Mouse (Mus musculus) thymus, postnatal 4 days (tissue): Measurements from ENCODE around the gene Shoc2.
"Not testable (repeated sequence)": the region's sequence is repeated elsewhere in the genome, so short reads cannot be mapped to it uniquely, and the experiment has no call there.

Experiments used
- DNase-seq: peaks from one replicate; pipeline ENCODE4 v3.0.0; 2021

The Shoc2 gene

DNA sequence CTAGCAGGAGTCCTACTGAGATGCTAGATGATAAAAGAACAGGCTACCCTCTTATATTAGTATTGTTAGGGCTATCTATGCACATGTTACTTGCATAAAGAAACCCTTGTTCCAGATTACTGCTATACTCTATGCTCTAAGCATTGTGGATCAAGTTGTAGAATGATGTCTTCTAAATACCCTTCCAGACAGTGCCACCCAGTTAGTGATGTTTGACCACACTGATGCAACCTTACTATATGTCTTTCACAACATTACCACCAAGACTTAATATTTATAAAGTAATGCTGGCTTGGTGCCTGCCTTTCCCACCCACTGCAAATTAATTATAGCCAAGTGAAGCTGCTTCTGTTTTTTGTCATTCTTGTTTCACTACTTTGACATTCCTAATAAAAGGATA, 11.1 kb upstream of the Shoc2 start:
- DNase-seq, result no peak

DNA sequence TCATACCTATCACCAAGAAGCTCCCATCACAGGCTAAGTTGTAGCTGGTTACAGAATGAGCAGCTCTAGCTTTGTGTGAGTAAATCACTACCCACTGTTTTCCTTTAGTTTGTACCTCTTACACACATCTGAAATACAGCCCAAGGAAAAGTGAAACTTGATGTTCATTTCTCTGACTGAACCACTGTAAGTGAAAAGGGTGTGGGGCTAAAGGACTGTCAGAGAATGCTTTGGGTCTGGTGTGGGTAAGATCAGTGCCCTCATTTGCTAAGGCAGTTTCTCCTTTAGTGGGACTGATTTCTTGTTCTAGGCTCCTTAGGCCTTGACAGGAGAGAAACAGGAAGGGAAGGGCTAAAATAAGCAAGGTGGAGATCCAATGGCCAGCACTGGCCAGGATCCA, 10.1 kb upstream of the Shoc2 start:
- no peak for DNase-seq

DNA sequence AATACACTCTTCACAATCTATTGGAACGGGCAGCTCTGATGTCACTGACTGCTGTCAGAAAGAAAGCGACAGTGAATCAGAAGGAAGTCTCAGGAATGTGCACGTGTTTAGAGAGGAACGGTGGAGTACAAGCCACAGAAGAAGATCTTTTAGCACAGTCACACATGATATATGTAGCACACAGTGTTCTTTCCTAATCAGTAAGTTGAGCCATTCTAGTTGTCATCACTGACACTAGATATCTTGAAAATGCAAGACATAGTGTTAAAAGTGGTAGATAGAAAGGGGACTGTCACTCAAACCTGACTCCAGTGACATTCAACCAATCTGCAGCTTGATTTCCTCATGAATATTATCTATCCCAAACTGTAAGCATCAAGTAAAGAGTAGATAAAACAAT, 4.6 kb upstream of the Shoc2 start:
- DNase-seq, result no peak

DNA sequence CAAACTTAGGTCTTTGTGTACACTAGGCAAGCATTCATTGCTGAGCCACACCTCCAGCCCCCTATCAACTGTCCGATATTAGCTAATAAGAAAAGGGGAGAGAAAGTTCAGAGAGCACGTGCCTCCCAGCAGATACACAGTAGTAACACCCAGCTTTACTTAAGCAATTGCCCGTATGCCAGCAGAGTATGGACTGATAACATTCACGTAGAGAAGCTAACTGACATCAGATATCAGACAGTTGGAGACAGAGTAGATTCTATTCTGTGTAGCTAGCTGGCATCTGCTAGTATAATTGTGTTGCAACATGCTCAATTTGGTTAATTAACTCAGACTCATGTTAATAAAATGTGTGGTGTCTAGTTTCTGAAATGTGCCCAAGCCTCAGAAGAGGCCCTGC, 3.0 kb upstream of the Shoc2 start:
- no peak for DNase-seq

DNA sequence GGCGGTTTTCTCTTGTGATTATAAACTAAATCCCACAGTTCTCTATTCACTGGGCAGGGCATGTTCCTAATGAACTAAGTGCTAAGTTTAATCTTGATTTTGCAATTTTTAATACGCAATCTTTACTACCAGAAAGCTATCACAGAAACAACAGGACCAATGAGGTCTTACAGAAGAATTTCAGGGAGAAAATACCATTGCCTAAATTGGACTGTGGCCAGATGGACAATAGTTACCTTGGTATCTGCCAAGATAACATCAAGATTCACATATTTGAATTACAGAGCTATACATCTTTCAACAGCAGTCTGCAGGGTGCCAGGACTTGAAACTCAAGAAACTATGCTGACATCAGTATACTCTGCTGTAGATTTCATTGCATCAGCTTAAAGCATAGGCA, 1.8 kb upstream of the Shoc2 start:
- no peak for DNase-seq

DNA sequence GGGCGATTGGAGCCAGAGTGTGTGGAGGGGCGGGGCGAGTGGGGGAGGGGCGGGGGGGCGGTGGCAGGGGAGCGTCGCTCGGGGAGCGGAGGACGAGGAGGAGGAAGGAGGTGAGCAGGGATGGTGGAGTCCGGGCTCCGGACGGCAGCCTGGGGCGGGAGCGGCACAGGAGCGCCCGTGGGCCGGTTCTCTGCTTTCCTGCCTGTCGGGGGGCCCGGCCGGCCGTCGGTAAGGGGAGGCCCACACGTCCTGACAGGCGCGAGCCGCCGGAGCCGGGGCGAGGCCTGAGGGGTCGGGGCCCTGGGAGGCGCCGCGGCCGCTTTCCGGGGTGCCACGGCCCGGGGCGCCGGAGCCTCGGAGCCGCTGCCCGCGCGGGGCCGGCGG, 672 bp downstream of the Shoc2 start:
- DNase-seq, result no peak

DNA sequence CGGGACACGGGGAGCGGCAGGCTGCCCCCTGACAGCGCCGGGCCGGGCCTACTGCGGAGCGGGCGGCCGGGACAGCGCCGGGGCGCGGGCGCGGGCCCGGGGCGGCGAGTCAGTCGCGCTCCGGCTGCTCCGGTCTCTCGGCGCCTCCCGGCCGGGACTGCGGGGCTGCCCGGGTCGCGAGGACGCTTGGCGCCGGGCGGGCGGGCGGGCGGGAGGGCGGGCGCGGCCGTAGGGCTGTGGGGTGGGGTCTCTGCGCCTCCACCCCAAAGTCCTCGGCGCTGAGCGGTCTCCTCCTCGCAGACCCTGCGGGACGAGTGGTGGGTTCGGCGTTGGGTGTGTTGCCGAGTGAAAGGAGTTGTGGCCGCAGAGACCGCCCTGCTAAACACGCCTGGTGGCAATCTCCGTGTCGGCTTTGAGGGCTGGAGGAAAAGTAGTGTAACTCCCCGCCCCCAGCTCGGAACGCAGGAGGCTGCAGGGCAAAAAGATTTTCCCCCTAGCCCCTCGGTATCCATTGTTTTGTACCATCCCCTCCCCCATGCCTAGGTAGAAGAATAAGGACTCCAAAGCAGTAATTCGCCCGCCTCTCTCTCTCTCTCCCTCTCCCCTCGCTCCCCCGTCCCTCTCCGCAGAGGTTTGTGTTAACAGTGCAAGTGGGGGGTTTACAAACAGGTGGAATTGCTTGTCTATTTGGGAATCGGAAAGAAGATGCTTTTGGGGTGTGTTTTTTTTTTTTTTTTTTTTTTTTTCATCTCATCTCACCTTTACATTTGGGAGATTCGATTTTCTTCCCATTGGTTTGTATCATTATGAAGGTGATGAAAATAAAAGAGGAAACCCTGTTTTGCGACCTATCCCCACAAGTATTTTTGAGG, 1.3 kb downstream of the Shoc2 start:
- DNase-seq, result peak; percentile 68

DNA sequence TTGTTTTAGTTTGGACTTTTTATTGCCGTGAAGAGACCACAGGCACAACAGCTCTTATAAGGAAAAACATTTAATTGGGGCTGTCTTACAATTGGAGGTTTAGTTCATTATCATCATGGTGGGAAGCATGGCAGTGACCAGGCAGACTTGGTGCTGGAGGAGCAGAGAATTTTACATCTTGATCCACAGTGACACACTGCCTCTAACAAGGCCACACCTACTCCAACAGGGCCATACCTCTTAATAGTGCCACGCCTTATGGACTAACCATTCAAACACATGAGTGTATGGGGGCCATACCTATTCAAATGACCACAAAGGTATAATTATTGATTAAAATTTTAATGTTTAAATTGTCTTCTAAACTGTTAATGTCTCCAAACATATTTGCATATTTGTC, 13.4 kb downstream of the Shoc2 start:
- no peak for DNase-seq

DNA sequence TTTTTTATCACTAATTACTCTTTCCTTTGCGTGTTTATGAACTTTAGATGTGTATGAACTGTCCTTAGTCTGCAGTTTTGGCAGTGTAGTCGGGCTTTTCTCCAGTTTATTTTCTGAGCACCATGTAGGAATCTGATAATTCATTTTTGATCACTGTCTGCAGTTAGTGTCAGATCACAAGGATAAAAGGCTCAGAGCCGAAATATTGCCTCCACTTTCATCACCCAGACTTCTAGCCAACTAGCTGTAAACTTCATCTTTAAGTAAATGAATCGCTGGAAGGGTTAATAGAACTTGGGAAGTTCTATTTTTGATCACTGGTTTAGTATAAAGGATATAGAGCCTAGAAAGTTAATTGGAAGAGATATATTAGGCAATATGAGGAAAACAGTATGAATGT, 18.4 kb downstream of the Shoc2 start:
- DNase-seq, result no peak

DNA sequence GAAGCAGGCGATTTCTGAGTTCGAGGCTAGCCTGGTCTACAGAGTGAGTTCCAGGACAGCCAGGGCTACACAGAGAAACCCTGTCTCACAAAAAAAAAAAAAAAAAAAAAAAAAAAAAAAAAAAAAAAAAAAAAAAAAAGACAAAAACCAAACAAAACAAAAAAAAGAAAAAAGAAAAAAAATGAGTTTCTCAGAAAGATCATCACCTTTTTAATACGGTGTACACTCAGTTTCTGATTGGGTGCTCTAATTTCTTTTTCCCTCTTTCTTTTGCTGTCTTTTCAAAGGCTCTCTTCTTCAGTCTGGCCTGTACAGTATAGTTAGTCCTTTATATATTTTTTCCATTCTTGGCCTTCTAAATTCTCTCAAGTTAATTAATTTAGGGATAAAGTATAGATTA, 20.2 kb downstream of the Shoc2 start:
- DNase-seq, result not testable (repeated sequence)

DNA sequence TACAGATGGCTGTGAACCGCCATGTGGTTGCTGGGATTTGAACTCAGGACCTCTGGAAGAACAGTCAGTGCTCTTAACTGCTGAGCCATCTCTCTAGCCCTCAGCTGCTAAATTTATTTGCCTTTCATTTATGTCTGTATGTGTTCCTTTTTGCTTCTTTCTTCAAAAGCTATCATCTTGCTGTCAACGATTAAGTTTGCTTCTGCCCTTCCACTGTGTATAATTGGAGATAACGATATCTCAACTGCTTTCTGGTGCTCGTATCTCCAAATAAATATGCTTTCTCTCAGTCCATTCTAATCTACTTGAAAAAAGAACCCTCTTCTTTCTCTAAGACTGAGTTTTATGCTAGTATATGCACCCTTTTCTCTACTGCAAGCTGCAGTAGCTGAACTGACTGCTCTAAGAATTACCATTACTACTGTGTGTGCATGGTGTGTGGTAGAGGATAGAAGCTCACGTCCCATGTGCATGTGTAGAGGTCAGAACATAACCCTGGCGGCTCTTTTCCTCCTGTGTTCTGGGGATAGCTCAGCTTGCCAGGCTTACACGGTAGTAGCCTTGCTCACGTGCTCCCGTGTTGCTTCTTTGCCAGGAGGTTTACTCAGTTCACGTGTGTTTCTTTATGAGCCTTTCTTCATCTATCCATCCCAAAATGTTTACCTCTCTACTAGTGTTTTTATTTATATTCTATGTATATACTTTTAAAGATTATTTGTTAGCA, 21.0 kb downstream of the Shoc2 start:
- no peak for DNase-seq

DNA sequence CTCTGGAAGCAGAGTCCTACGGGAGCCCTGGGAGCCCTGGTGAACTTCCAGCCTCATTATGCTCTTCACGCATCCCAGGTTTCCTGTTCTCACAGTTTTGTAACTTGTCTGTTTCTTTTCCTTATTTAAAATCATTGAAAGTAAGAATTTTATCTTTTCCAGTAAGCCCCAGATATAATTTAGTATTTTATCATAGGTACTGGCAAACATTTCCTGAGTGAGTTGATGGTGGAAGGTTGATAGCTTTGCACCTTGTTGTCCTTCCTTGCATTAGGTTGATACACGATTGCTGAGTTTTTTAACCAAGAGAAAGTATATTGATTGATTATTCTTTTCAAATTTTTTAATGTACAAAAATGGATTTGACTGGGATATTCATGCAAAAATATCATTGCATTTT, 25.1 kb downstream of the Shoc2 start:
- DNase-seq, result no peak

DNA sequence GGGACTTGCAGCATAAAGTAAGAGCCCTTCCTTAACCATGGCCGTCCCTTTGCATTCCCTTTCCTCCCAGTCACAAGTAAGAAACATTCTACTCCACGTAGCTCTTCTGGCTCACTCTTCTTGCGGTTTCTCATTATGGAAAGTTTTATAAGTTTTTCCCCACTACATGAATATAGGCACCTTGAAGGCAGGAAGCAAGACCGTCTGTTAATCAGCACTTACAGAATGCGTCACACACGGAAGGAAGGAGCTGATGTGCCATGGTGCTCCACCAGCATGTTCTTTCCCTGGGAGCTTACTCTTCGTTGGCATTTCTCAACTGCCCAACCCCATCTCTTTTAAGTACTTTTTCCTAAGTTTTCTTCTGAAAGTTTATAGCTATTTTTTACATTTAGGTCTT, 27.8 kb downstream of the Shoc2 start:
- no peak for DNase-seq

DNA sequence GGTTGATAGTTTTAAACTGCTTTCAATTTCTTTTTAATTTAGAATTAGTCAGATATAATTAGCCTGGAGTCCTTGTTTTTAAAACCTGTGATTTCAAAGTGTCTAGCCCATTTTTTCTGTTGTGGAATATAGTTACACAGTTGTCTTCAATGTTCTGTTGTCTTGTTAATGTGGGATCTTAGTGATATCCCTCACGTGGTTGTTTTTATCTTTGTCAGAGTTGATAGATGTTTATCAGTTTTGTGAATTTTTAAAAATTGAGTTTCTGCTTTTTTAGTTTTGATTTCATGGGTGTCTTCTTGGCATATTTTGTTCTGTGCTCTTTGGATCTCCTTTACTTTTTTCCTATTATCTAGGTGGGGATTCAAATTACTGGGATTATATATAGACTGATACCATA, 29.6 kb downstream of the Shoc2 start:
- DNase-seq, result no peak

DNA sequence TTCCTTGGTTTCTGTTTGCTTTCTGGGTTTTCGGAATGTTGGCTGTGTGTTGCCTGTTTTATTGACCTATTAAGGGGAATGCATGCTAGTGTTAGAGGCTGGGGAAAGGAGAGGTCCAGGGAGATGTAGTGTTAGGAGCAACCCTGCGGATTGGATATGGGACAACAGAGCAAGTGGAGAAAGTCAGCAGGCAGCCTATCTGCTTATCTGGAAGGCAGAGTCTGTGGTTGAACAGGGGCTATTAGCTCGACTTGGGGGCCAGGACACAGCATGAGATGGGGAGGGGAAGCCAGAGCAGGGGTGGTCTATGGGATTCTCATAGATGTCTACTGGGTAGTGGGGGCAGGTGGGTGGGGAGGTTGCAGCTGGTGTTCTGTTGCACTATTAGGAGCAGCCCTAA, 37.9 kb downstream of the Shoc2 start:
- DNase-seq, result no peak

DNA sequence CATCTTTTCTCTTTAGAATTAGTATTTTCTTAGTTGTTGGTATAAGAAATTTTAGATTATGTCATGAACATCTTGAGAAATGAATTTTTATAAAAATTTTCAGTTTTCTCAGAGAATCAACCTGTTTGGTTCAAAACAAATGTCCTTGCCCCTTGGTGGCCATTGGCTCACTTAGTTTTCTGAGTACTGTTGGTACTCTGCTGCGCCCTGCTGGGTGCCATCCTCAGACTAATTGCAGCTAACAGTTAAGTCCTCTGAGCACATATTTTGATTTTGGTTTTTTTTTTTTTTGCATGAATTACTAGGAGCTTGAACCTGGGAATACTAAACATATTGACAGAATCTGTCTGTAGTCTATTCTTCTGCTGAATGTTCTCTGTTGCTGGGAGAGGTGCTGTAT, 39.2 kb downstream of the Shoc2 start:
- DNase-seq, result peak; percentile 36

DNA sequence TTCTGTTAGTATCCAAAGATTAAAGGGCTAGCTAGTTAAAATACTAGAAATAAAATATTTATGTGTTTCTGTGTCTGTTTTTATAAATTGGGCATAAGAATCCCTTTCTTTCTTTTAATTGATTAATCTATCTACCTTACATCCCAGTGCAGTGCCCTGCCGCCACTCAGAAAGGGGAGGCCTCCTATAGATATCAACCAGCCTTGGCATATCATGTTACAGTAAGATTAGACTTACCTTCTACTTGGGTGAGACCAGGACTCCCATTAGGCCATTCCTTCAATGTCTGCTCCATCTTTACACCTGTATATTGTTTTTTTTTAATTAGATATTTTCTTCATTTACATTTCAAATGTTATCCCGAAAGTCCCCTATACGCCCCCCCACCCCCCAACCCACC, 40.5 kb downstream of the Shoc2 start:
- DNase-seq, result no peak

DNA sequence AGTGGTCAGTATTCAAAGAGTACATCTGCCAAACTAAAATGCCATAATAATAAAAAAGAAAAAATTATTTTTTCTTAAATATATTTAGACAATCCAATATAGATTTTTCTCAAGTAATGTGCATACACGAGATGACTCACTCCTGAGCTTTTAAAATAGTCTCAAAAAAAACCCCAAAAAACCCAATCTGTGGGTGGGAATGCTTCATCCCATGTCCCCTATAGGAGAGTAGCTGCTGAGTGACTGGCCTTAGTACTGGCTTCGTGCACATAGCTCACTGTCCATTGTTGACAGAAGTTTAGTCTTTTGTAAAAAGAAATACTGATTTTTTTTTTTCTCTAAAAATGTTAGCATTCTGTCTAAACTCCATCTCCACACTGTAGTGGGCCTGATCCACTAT, 46.4 kb downstream of the Shoc2 start:
- DNase-seq, result no peak

DNA sequence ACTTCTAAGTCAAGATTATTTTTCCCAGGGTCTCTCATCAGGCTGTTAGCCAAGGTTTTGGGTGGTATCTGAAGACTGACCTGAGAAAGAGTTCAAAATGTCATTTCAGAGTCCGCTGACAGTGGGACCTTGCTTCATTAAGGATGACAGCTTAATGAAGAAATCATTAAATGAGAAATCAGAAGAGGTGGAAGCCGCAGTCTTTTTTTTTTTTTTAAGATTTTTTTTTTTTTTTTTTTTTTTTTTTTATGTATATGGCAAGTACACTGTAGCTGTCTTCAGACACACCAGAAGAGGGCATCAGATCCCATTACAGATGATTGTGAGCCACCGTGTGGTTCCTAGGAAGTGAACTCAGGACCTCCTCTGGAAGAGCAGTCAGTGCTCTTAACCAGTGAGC, 49.8 kb downstream of the Shoc2 start:
- no peak for DNase-seq

DNA sequence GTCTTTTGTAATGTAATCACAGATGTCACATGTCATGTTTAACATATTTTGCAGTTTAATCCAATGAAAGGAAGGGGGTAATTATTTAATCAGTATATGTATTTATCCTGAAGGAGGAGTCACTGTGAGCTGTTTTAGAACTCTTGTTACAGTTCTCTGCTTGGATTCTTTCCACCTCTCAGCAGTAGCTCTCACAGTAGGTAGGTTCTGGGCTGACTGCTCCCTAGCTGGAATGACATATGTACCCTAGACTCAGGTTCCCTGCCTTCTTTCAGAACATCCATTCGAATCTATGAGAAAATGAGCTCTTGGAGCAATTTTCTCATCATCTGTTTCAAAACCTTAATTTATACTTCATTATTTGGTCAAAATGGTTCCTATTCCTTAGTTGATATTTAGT, 50.2 kb downstream of the Shoc2 start:
- DNase-seq, result no peak

DNA sequence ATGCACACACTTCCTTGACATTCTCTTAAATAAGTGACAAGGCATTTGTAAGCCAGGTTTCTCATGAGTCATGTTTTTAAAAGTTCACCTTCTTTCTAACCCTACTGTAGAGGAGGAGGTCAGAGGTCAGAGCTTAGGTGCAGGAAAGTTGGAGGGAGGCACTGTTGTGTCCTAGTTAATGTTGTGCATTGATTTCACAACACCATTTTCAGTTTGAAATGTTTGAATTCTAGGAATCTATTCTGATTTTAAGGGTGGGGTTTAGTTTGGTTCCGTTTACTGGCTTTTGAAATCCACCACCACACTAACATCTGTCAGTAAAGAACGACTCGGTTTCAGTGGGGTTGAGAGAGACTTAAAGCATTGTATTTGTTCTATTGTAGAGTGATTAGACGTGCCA, 66.9 kb downstream of the Shoc2 start:
- DNase-seq, result no peak

DNA sequence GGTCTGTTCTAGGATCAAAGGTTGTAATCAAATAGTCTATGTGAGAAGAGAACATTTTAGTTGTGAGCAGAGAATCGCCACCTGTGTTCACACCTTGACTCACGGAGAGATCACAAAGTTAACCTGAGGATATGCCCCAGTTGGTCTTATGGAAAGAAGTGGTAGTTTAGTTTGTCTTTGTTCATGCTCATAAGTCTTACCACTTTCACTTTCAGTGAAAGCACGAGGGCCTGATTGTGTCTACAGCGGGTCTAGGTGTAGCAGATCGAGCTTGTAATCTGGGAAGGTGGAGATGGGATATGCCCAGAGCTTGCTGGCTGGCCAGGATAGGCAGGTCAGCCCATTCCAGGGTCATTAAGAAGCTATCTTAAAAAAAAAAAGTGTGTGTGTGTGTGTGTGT, 70.9 kb downstream of the Shoc2 start:
- no peak for DNase-seq

DNA sequence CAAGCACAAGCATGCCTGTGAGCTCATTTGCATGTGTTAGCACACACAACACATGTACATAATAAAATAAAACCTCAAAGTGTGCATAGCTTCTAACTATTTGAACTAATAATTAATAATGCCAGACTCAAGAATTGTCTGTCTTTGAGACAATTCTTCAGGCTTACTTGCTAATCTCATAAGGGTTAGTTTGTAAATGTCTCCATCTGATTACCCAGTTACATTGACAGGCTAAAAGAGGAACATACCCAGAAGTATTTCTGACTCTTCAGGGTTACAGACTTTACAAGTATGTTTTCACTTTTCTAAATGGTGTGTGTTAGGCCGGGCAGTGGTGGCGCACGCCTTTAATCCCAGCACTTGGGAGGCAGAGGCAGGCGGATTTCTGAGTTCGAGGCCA, 71.4 kb downstream of the Shoc2 start:
- no peak for DNase-seq

DNA sequence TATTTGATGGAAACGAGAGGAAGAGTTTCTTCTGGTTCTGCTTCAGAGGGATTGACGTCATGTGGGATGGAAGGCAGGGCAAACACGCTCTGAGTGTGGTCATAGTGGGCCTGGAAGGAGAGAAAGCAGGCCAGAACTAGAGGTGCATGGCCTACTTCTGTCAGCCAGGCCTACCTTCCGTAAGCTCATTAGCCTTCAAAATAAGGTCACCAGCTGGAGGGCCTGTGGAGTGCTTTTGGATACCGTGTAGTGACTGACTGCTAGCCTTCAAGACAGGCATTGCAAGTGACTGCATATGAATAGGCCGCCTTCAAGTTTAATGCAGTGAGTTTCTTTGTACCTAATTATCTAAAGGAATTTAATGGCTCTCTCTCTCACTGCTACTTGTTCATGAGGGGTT, 91.0 kb downstream of the Shoc2 start:
- DNase-seq, result no peak

DNA sequence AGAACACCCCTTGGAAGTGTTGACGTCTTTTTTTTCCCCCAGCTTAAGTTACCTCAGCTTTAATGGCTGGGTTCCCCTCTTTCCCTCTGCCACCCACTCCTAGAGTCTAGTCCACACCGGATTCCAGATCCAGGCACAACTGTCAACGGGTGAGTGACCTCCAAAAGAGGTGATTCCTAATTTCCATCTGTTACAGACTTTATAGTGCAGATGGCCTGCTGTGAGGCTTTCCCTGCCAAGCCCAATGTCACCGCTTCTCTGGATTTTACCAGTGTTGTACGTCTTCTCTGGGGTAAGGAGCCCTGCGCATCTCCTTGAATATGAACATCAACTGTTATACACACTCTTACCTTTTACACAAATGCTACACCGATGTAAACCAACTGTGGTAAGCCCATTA, 95.3 kb downstream of the Shoc2 start:
- DNase-seq, result no peak
